Mouse (Mus musculus) E14TG2a.4 (cell line): ENCODE results near the gene Zfpl1.

Experiments used
- H3K27me3 ChIP-seq: 2 replicates; pipeline ENCODE4 v1.6.1; 2014; ENCODE audit warnings: low read length, control low read depth; ENCODE audit not compliant: insufficient read depth
- H3K36me3 ChIP-seq: 2 replicates; pipeline ENCODE4 v1.6.1; 2014; ENCODE audit warnings: low read length, control low read depth; ENCODE audit not compliant: insufficient read depth
- H3K4me1 ChIP-seq: replicated peaks from 2 replicates; pipeline ENCODE4 v1.6.1; 2014; ENCODE audit warnings: low read depth, low read length, control low read depth
- H3K4me3 ChIP-seq: replicated peaks from 2 replicates; pipeline ENCODE4 v1.5.1; 2014; ENCODE audit warnings: mild to moderate bottlenecking, low read length
- H3K9me3 ChIP-seq: 2 replicates; pipeline ENCODE4 v1.6.1; 2014; ENCODE audit warnings: low read length, control low read depth
- CTCF ChIP-seq: conservative IDR thresholded peaks from 2 replicates; pipeline ENCODE4 v1.5.1; 2014; ENCODE audit warnings: low read length
- NANOG ChIP-seq: IDR thresholded peaks from 2 replicates; pipeline ENCODE4 v1.6.1; 2014; ENCODE audit warnings: borderline replicate concordance, low read length, mixed read lengths
- POU5F1 ChIP-seq: IDR thresholded peaks from 2 replicates; pipeline ENCODE4 v1.6.1; 2014; ENCODE audit warnings: low read length, borderline replicate concordance

Gene Zfpl1

GRCm38 (mm10) chr19:6104476-6104875, 19.7 kb upstream of the Zfpl1 start:
- Histone ChIP-seq H3K4me3 (no peak overlapping the region), H3K4me1 (peaks cover 57% of the 10 kb centered on the region), H3K36me3 (peaks cover 54% of the 10 kb centered on the region), H3K27me3 (no peaks in the 10 kb centered on the region), H3K9me3 (no peaks in the 10 kb centered on the region)
- no peak for TF ChIP-seq NANOG
- TF ChIP-seq POU5F1, result no peak

GRCm38 (mm10) chr19:6102169-6102853, 17.6 kb upstream of the Zfpl1 start:
- Histone ChIP-seq H3K27me3 (no peaks in the 10 kb centered on the region), H3K36me3 (peaks cover 59% of the 10 kb centered on the region), H3K4me1 (peaks cover 53% of the 10 kb centered on the region), H3K4me3 (no peak overlapping the region), H3K9me3 (no peaks in the 10 kb centered on the region)
- TF ChIP-seq POU5F1 (no peak), NANOG (no peak)

- no peak for TF ChIP-seq POU5F1
- TF ChIP-seq CTCF, result no peak
- no peak for TF ChIP-seq NANOG
- peaks cover 62% of the 10 kb centered on the region for H3K36me3 ChIP-seq
- no peak overlapping the region for H3K4me3 ChIP-seq
- no peaks in the 10 kb centered on the region for H3K27me3 ChIP-seq
- H3K9me3 ChIP-seq, result no peaks in the 10 kb centered on the region
- H3K4me1 ChIP-seq, result peaks cover 51% of the 10 kb centered on the region
These were observed 16.4 kb upstream of the Zfpl1 start for GRCm38 (mm10) chr19:6101186-6101585.

- Histone ChIP-seq H3K36me3 (peaks cover 81% of the 10 kb centered on the region), H3K4me1 (peaks cover 64% of the 10 kb centered on the region), H3K27me3 (no peaks in the 10 kb centered on the region), H3K9me3 (no peaks in the 10 kb centered on the region), H3K4me3 (no peak overlapping the region)
- TF ChIP-seq NANOG, result no peak
These were observed 13.1 kb upstream of the Zfpl1 start for GRCm38 (mm10) chr19:6097847-6098246.

GRCm38 (mm10) chr19:6094119-6094518, 9.4 kb upstream of the Zfpl1 start, which contains the start of gene AC131692.1:
Gene AC131692.1 (plus strand): TSS chr19:6094419.
- no peaks in the 10 kb centered on the region for H3K27me3 ChIP-seq
- H3K36me3 ChIP-seq, result peaks cover 99% of the 10 kb centered on the region

GRCm38 (mm10) chr19:6088841-6089240, 4.1 kb upstream of the Zfpl1 start:
- H3K27me3 ChIP-seq, result no peaks in the 10 kb centered on the region
- no peak for TF ChIP-seq POU5F1
- TF ChIP-seq NANOG, result no peak
- no peak for TF ChIP-seq CTCF
- H3K9me3 ChIP-seq, result no peaks in the 10 kb centered on the region
- H3K4me1 ChIP-seq, result peaks cover 84% of the 10 kb centered on the region
- H3K4me3 ChIP-seq, result peak overlapping the region; percentile 45; the same call in 1 of the 2 replicates
- H3K36me3 ChIP-seq, result peaks cover 82% of the 10 kb centered on the region

More at GRCm38 (mm10) chr19:6094119-6094518, 9.4 kb upstream of the Zfpl1 start, which contains the start of gene AC131692.1:
- Histone ChIP-seq H3K9me3 (no peaks in the 10 kb centered on the region), H3K4me1 (peaks cover 71% of the 10 kb centered on the region), H3K4me3 (no peak within 1 kb of the TSS)
- TF ChIP-seq NANOG (no peak), POU5F1 (no peak), CTCF (no peak)

- peak overlapping the region; percentile 97 for H3K4me3 ChIP-seq
- peaks cover 82% of the 10 kb centered on the region for H3K36me3 ChIP-seq
- peaks cover 79% of the 10 kb centered on the region for H3K4me1 ChIP-seq
- peak; percentile 38; the same call in 1 of the 2 replicates for TF ChIP-seq POU5F1
- TF ChIP-seq CTCF, result no peak
- no peaks in the 10 kb centered on the region for H3K27me3 ChIP-seq
- H3K9me3 ChIP-seq, result no peaks in the 10 kb centered on the region
These were observed 692 bp upstream of the Zfpl1 start for GRCm38 (mm10) chr19:6085417-6085879.

- Histone ChIP-seq H3K27me3 (no peaks in the 10 kb centered on the region), H3K36me3 (peaks cover 67% of the 10 kb centered on the region), H3K4me1 (peaks cover 63% of the 10 kb centered on the region), H3K9me3 (no peaks in the 10 kb centered on the region), H3K4me3 (no peak within 1 kb of the TSS; the same call in 1 of the 2 replicates)
- TF ChIP-seq CTCF (no peak), POU5F1 (no peak), NANOG (no peak)
These were observed 2.6 kb downstream of the Zfpl1 start, which contains the start of gene Gm28374 for GRCm38 (mm10) chr19:6082156-6082555. Gene Gm28374 (minus strand): TSS chr19:6082256.
